Mouse (Mus musculus): Measurements from ENCODE around the gene Pam16.

Gene Pam16

GRCm38 (mm10) chr16:4624481-4625110 is at the start of gene Pam16:
Gene Pam16 (minus strand): TSS chr16:4624988.
- no peak for TF ChIP-seq GATA4 (IDR thresholded peaks at IDR 0.05; ENCODE audit: insufficient replicate concordance, low read length)

- TF ChIP-seq GATA4 (IDR thresholded peaks at IDR 0.05; ENCODE audit: insufficient replicate concordance, low read length), result no peak
Measured at GRCm38 (mm10) chr16:4674091-4674490, 49.3 kb upstream of the Pam16 start.

GRCm38 (mm10) chr16:4670317-4670716 is 45.5 kb upstream of the Pam16 start:
- TF ChIP-seq GATA4 (IDR thresholded peaks at IDR 0.05; ENCODE audit: insufficient replicate concordance, low read length), result no peak

- no peak for TF ChIP-seq GATA4 (IDR thresholded peaks at IDR 0.05; ENCODE audit: insufficient replicate concordance, low read length)
Measured at GRCm38 (mm10) chr16:4667190-4667808, 42.5 kb upstream of the Pam16 start.

GRCm38 (mm10) chr16:4665726-4666125 is 40.9 kb upstream of the Pam16 start:
- no peak for TF ChIP-seq GATA4 (IDR thresholded peaks at IDR 0.05; ENCODE audit: insufficient replicate concordance, low read length)

- no peak for TF ChIP-seq GATA4 (IDR thresholded peaks at IDR 0.05; ENCODE audit: insufficient replicate concordance, low read length)
Measured at GRCm38 (mm10) chr16:4663806-4664205, 39.0 kb upstream of the Pam16 start.

GRCm38 (mm10) chr16:4661605-4662004 is 36.8 kb upstream of the Pam16 start:
- TF ChIP-seq GATA4 (IDR thresholded peaks at IDR 0.05; ENCODE audit: insufficient replicate concordance, low read length), result no peak

GRCm38 (mm10) chr16:4659326-4659725 is 34.5 kb upstream of the Pam16 start:
- no peak for TF ChIP-seq GATA4 (IDR thresholded peaks at IDR 0.05; ENCODE audit: insufficient replicate concordance, low read length)

GRCm38 (mm10) chr16:4658781-4659245 is 34.0 kb upstream of the Pam16 start:
- TF ChIP-seq GATA4 (IDR thresholded peaks at IDR 0.05; ENCODE audit: insufficient replicate concordance, low read length), result no peak

- TF ChIP-seq GATA4 (IDR thresholded peaks at IDR 0.05; ENCODE audit: insufficient replicate concordance, low read length), result no peak
Measured at GRCm38 (mm10) chr16:4656571-4657081, 31.8 kb upstream of the Pam16 start.

GRCm38 (mm10) chr16:4655764-4656570 is 31.2 kb upstream of the Pam16 start:
- TF ChIP-seq GATA4 (IDR thresholded peaks at IDR 0.05; ENCODE audit: insufficient replicate concordance, low read length), result no peak

GRCm38 (mm10) chr16:4655251-4655734 is 30.5 kb upstream of the Pam16 start:
- TF ChIP-seq GATA4 (IDR thresholded peaks at IDR 0.05; ENCODE audit: insufficient replicate concordance, low read length), result no peak

- no peak for TF ChIP-seq GATA4 (IDR thresholded peaks at IDR 0.05; ENCODE audit: insufficient replicate concordance, low read length)
Measured at GRCm38 (mm10) chr16:4654706-4655105, 29.9 kb upstream of the Pam16 start.

GRCm38 (mm10) chr16:4652707-4653416 is 28.1 kb upstream of the Pam16 start:
- no peak for TF ChIP-seq GATA4 (IDR thresholded peaks at IDR 0.05; ENCODE audit: insufficient replicate concordance, low read length)

GRCm38 (mm10) chr16:4651624-4652023 is 26.8 kb upstream of the Pam16 start:
- no peak for TF ChIP-seq GATA4 (IDR thresholded peaks at IDR 0.05; ENCODE audit: insufficient replicate concordance, low read length)

Measured in liver, adult (tissue).